Mouse (Mus musculus) gastrocnemius, postnatal 25 days (tissue): Measurements from ENCODE around the gene Bag3. TPM values are rescaled to one million over a fixed set of nuclear protein-coding genes. Genes with fewer than 3 reads are reported as not detected.

ENCODE experiments used
- DNase-seq: peaks from one replicate; pipeline ENCODE4 v3.0.0; 2022
- long read RNA-seq, 2 experiments: library from polyadenylated mRNA; stranded (forward); transcript quantifications; one replicate each; pipeline ENCODE4 v2.0.0; 2021
- total RNA-seq, 2 experiments: library from RNA; stranded (reverse); gene quantifications; 1 replicate in 1 of 2; 2 replicates in 1 of 2; pipeline ENCODE4 v1.2.3; 2021

Bag3 gene
- 100 to 1,000 TPM; 122 to 129 TPM for total RNA-seq
- long read RNA-seq, experiment 1, transcript Bag3-201 (4 exons, 2,562 nt) = major isoform, 56 of 119 reads
- long read RNA-seq, experiment 1, partial matches to known transcripts = 62 of 119 reads
- long read RNA-seq, experiment 1, other reads (novel, unspliced or antisense) = 1 of 119 reads
- long read RNA-seq, experiment 2, transcript Bag3-201 (4 exons, 2,562 nt) = major isoform, 86 of 209 reads
- long read RNA-seq, experiment 2, partial matches to known transcripts = 119 of 209 reads
- long read RNA-seq, experiment 2, other reads (novel, unspliced or antisense) = 4 of 209 reads

DNA sequence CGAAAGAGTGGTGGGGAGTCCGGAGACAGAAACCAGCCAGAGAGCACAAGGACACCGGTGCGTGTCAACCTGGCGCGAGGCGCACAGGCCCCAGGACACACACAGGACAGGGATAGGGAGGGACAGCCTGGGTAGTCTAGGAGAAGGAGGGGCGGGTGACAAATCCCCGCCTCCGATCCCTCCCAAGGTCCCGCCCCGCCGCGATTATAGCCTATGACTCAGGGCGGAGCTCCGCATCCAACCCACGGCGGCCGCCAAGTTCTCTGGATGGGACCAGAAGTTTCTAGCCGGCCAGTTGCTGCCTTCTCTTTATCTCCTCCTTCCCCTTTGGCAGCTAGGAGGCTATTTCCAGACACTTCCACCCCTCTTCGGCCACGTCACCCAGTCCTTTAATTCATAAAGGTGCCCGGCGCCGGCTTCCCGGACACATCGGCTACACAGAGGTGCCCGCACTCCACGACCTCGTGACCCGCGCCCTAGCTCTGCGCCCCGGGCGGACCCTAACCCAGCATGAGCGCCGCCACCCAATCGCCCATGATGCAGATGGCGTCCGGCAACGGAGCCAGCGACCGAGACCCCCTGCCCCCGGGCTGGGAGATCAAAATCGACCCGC is at the start of gene Bag3:
TSS of gene Bag3 (plus strand) at position 268 of the 613 bp plus-strand sequence.
- DNase-seq = peak; percentile 98

DNA sequence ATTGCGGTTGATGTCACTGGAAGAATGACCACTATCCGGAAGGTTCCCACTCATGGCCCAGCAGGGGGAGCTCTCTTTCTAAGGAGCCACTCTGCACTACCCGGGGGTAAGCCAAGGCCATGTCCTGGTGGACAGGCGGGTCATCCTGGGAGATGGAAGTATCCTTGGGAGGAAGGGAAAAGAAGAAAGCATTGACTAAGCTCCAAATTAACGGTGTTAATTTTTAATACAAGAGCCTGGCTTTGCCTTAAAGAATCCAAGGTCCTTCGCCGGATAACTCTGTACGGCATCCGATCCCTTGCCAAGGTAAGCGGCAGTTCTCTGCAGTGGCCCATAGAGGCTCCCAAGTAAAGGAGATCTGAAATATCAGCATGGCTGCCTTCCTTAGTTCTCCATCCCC is 49.1 kb upstream of the Bag3 start:
- peak; percentile 58 for DNase-seq

DNA sequence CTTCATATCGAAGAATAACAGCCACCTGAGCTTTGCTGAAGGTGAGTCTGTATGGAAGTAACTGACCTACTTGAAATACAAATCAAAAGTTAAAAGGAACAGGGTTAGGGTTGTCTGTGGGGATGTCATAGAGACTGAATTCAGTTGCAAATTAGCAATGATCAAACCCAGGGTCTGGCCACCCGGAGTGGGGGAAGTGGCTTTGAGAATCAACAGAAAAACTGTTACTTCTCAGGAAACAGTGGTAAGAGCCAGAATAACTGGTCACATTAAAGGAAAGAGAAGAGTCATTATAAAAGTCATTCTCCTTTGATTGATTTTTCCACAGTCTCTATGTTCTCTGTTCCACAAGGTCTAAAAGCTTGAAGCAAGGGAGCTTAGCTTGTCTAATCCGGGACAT is 34.4 kb upstream of the Bag3 start:
- no peak for DNase-seq

DNA sequence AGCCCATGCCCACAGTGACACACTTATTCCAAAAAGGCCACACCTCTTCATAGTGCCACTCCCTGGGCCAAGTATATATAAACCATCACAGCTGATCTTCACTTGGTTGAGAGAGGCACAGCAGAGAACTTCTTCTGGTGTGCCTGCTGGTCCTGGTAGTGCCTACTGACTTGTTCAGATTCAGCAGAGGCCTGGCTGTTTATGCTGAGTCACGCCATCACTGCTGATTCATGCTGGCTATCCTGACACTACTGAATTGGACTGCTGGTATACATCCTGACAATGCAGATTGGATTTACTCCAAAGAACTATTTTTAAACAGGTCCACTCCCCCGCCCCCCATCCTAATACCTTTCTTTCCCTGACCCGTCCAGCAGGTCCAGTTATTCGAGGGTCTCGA is 28.9 kb upstream of the Bag3 start:
- no peak for DNase-seq

DNA sequence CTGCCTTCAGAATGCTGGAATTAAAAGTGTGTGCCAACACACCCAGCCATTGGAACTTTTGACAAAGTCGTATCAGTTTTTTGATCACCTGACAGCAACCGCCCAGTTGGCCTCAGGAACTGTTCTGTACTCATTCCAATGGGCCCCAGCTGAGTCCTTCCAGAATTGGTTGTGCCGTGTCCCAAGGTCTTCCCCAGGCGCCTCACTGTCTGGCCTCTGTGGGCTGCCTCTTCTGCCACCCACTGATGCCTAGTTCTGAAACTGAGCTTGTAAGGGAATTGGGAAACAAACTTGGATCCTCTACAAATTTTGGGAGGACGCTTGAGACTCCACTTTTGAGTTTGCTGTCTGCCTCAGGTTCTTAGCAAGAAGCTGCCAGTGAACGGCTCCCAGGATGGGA is 23.6 kb upstream of the Bag3 start:
- DNase-seq = no peak

DNA sequence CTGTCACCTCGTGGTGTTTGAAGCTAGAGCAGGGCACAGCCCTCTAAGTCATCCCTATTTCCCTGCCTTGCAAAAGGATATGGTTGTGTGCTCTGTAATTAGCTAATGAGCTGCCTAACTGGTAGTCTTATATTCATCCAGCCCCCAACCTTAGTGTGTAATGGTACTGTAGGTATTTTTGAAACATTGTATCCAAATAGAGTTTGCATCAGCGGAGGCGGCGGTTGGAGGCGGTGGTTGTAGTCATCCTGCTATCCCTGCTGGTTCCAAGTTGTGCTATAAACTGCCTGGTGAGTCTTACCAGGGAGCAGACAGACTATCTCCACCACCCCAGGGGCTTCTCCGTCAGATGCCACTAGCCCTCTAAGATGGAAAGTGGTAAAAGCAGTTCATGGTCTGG is 19.3 kb upstream of the Bag3 start:
- no peak for DNase-seq

DNA sequence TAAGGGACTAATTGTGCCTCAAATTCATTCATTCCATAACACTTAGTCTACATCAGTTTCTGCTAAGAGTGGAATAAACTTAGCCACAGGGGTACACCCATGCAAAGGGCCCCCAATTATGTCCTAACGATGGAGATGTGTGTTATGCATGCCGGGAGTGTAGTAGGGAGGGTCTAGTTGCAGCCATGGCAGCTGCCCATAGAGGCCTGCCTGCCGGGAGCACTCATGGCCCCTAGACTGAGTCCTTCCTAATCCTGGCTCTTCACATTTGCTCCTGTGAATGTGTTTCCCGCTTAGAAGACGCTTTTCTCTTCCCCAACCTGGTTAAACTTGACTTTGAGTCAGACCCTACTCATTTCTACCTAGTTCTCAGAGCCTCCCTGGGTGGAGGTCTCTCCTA is 11.5 kb upstream of the Bag3 start:
- no peak for DNase-seq

DNA sequence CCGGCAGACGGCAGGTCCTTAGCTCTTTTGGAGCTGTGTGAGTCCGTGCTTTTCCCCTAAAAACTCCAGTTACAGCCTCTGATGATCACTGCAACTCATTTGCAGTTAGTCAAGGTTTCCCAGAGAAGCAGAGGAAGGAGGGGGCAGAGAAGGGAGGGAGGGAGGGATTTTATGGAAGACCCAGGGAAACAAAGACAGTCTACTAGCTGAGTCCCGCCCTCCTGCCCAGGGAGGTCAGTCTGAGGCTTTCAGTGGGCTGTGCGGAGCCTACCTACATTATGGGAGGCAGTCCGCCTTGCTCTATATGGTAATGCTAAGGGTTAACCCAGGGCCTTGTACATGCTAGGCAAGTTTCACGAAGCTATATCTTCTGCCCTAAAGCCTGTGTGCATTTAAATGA is 9.9 kb upstream of the Bag3 start:
- no peak for DNase-seq

DNA sequence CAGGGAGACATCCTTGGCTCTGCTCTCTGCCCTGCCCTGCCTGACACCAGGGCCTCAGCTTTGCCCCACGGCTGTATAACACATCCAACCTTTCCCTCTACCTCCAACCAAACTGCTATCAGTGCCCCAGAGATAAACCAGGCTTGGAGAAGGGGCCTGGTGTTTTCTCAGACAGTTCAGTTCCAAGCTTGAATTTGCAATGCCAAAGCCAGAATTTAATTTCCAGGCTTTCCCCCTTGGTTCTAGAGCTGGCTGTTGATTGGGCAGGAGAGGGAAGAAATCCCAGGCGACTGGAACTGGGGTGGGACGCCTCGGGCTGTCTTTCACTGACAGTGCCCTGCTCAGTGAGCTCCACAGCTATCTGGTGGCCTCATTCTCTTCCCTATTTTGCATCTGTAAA is 9.1 kb upstream of the Bag3 start:
- DNase-seq = no peak

DNA sequence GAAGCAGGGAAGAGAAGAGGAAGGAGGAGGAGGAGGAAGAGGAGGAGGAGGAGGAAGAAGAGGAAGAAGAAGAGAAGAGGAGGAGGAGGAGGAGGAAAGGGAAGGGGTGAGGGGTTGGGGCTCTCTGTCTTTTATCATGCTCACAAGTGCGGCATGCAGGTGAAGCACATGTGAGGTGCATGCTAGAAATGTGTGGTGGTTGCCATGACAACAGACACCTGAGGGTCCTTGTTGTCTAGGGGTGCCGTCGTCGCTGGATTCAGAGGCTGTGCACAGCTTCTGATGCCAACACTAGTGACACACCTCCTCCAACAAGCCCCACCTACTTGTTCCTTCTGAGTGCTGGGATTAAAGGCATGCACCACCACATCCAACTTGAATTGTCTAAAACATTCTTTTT is 7.1 kb upstream of the Bag3 start:
- DNase-seq = no peak

DNA sequence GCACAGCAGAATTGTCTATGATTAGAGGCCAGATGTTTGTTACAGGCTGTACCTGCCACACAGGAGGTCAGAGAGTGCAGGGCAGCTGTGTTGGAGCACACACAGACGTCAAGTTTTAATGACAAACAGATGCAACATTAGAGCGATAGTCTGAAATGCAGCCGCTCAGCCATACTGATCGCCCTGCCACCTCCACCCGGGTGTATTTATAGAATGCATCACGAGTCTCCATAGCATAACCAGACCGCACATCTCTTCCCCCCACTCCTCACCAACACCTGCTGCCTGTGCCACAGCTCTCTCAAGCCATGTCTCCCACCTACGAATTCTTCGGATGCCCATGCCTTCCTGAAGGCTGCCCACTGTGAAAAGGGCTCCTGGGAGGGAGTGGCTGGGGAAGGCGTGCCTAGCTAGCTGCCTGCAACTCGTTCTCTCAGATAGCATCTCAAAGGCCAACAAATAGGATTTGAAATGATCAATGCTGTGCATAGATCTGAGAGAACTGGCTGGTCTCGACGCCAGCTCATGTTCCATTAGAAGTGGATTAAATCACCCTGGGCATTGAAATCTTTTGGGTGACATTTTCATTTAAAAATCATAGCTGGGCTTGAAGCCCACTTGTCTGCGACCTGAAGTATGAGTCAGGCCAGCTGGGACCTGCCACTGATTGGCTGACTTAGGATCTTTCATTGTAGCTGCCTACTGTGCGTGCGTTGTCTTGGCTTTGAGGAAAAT is 3.9 kb upstream of the Bag3 start:
- no peak for DNase-seq

DNA sequence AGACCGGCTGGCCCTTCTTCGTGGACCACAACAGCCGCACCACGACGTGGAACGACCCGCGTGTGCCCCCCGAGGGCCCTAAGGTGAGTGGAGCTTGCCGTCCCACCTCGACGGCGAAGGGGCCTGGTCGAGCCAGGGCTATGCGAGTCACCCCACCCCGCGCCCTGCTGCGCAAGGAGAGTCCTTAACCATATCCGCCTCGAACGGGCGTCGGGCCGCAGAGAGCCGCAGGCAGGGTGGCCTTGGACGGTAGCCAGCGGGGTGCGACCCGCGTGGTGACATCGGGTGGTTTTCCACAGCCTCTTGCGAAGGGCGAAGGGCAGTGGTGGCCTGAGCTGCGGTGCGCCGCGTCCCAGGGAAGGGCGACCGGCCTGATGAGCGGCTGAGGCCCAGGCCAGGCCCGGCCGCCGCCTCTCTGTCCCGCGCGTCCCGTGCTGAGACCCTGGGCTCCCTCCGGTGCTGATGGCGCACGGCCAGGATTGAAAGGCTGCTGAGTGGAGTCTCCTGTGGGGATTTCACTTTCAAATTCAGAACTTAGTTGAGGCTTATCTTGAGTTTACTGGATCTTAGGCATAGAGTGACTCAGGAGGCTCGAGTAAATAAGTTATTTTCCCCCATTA is 656 bp downstream of the Bag3 start:
- DNase-seq = peak; percentile 79

DNA sequence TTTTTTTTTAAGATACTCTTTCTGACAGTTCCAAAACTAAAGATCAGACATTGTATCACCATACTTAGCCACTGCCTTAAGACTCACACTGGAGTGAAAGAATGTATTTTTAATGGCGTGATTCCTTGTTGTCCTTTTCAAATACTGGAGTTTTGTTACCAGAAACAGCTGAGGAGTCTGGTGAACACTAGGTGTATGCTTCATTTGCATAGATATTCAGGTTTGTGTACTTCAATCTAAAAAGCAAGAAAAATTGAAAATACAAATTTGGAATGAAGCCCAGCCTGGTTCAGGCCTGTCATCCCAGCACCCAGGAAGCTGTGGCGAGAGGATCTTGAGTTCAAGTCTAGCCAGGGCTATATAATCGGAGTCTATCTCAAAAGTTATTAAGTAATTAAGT is 1.2 kb downstream of the Bag3 start:
- no peak for DNase-seq

DNA sequence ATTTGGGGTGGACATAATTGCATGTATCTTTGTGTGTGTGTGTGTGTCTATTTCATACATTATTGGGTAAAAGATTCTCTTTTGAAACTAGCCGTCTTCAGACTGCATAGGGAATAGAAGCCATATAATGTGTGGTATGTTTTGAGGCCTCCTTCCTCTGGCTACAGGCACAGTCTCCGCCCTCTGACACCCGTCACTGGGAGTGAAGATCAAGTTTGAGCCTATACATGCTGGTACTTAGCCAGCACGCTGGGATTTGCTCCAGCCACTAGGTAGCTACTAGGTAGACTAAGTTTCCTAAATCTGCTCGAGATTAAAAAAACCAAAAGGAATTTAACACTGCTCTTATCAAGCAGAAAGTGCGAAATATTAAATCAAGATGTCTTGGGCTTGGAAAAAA is 3.2 kb downstream of the Bag3 start:
- DNase-seq = no peak

DNA sequence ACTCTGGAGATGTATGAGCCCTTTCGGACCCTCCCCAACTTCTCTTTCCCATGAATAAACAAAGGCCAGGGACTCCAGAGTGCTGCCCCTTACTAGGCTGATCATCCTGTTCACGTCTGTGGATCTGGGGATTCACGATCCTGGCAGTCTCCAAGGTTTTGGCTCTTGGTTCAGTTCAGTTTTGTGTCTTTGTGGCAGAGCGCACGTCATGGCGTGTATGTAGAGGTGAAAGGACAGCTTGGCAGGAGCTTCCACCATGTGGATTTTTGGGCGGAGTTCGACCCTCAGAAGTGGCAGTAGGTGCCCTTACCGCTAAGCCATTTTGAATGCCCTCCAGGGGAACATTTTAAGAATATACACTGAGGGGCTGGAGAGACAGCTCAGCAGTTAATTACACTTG is 5.2 kb downstream of the Bag3 start:
- DNase-seq = no peak

DNA sequence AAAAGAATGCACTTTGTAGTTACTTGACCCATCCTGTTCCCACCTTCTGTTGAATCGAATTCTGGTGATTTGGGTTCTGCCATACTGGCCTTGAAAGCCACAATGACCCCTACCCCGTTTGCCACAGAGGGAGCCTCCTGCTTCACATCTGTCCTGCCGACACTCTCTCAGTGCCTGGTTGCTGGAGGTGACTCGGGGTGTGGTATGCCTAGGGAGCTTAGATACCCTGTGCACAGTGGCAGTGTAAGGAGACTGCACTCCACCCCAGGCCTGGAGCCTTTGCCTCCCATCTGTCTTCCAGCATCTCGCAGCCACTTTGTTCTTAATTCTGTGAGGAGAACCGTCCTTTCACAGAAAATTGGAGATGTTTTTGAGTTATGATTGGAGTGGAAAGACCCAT is 5.7 kb downstream of the Bag3 start:
- no peak for DNase-seq

DNA sequence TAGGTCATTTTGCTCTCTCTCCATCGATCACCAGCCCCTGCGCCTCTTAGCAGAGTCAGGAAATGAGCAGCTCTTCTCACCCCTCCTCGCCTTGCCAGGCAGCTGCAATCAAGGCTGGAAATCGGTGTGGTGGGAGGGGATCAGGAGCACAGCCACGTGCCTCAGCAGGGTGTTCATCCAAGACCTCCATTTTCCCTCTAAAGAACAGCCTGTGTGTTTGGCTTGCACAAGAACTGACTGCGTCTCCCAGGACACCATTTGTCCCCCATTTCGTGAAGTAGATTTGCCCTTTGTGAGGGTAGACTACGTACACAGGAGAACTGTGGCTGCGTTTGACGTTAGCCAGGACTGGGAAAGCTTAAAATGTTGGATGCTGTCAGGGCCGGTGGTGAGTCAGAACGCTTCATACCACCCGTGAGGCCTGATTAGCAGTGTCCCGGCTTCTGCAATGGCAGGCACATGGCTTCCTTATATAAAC is 6.2 kb downstream of the Bag3 start:
- DNase-seq = peak; percentile 75

DNA sequence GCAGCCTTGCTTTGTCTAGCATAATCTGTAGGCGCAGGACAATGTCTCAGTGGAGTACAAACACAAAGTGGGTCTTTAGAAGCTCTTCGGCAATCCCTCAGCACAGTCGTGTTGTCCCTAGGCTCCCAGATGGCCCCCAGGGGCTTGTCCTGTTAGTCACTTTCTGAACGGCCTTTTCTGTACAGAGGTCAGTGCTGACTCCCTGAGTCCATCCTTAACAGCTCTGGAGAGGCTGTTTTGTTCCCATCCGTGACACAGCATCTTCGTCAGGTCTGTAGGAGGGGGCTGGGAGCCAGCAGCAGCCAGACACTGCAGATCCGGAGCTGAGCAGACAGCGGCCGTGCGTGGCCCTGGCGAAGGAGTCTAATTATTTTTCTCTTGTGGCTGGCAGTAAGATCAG is 7.6 kb downstream of the Bag3 start:
- no peak for DNase-seq

DNA sequence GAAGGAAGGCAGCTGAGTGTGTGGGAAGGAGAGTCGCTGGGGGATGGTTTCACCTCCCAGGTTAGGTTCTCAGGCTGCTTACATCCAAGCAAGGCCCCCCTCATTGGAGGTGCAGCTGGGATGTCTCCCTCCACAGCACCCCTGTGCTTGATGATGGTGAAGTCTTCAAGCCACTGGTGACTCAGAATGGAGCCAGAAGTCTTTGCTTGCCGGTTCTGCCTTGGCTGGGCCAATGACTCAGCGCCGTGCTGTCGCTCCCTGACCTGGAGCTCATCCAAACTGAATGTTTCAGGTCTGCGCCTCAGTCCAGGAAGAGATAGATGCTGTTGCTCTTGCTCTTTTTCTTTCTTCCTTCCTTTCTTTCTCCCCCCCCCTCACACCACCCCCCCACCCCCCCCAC is 8.5 kb downstream of the Bag3 start:
- peak; percentile 65 for DNase-seq

DNA sequence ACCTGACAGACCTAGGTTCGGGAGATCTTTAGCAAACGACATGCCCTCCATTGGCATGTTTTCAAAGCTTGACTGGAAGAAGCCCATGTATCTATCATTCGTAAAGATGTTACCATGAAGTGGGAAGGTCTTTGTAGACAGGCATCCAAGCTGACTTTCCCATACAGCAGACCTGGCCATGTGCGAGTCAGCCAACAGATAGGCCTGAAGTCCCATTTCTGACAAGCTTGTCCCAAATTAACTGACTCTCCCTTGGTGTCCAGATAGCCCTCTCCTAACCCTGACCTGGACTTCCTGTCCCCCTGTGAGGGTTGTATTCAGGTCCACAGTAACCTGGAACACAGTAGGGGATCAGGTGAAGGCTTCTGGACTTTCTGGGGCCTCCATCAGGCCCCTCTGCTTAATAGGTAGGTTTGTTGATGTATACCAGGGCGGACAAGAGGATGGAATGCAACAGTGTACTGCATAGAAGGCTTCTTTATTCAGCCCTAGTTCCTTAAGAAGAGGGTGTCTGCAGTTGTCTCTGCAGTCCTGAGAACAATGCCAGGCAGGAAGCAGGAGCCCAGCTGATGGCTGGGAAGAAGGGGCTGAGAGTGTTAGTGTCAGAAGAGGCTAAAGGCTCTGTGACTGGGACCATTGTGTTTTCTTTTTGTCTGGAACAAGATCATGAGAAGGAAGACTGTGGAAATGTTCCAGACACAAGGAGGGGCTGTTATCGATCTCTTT is 9.2 kb downstream of the Bag3 start:
- DNase-seq = no peak

DNA sequence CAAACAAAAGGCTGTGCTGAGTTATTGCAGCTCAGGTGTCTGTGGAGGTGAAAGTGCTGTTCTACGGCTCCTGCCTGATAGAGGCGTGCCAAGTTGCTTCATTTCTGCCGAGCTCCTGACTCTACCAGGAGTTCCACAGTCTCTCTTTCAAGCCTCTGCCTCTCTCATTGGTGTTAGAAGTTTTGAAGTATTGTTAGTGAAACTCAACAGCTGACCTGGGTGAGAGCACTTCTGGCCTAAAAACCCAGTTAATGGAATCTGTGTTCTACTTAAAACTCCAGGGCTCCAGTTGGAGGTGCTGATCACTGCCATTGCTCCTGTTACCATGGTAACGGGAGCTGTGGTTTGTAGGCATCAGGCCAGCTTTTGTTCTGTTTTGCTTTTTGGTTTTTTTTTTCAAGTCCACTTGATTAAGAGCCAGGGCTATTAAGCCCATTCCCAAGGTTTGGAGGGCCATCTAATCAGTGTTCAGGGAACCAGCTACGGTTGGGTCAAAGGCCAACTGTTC is 11.6 kb downstream of the Bag3 start:
- DNase-seq = no peak

DNA sequence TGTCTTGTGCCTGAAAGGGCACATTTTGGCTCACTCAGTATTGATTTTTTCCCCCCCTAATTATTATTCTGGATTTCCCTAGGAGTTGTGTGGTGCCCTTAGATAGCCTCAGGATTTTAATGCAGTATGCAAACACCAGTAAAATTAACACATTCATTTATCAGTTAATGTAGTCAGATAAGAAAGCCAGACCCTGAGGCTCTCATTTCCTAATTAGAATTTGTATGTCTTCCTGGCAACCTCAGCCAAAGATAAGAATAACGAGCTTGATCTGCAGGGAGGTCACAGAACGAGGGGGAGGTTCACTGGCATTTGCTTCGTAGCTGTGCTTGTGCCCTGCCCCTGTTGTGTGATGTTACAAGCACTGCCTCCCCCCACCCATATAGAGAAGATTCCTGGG is 12.7 kb downstream of the Bag3 start:
- DNase-seq = no peak
